Mouse (Mus musculus): ENCODE measurements around the gene Rnd1.

DNA sequence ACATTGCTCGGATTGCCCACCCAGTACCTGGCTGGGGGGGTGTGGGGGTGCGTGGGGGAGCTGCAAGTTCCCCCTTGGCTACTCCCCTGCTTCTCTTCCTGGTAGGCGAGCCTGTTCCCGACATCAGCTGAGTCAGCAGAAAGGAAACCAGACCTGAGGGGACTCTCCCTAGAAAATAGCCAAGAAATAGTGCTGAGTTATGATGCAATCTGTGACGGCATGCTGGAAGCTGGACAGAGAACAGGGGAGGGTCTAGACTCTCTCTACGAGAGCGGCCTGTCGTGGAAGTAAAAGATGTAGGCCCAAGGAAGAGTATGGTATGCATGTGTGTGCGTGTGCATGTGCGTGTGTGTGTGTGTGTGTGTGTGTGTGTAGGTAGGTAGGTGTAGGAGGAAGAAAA is 5.9 kb upstream of the Rnd1 start:
- no peak for TF ChIP-seq CTCF (IDR thresholded peaks at IDR 0.05; ENCODE audit: extremely low read depth, insufficient read depth, insufficient read length, insufficient replicate concordance)
- TF ChIP-seq POLR2A (IDR thresholded peaks at IDR 0.05; ENCODE audit: low read depth, low read length): no peak
